ENCODE assay signal across 9 mouse cellular contexts in the genomic region with DNA sequence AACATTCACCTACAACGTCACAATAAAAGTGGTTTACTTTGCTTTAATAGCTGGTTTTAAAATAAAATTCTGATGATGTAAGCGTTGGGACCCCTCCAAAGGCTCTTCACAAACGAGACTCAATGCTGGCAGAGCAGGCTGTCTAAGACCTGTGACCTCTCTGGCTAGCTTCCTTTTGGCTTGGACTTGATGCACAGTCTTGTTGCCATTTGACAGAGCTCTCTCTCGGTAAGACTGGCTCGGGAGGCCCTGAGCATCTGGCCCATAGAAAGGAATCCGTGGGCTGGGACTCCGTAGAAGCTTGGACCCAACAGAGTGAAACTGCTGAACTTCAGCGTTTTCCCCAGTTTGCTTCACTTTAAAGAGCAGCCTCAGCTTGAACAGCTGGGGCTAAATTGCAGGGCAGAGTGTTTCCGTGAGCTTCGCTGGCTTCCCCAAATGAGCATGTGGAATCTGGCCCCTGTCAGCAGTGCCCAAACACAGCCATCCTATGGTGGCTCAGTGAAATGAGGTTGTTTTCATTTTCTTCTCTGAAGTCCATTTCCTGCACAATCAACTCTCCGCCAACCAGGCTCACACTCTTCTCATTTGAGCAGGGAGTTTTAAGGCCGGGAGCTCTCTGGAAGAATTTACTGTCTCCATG. TPM values are rescaled to one million over a fixed set of nuclear protein-coding genes. Genes with fewer than 3 reads are reported as not detected.
DNase-seq lines count a peak whose midpoint lies in the region; ATAC-seq and TF ChIP-seq lines count a peak whose summit lies in the region.
"Had no signal": no experiment of that assay in that cellular context is flagged by ENCODE, and none has a peak within 500 bp of the region (broad histone marks: within the 10 kb centered on the region; RNA-seq: fewer than 3 reads in every experiment).

No protein-coding gene starts in this region.

- WGBS in hindbrain, postnatal 0 days: 52% methylated on average over 12 of the region's 12 CpGs
- 71% methylated on average over 12 of the region's 12 CpGs for WGBS in hindbrain, embryonic 14.5 days

- no peak for TF ChIP-seq POLR2A in brain, embryonic 14.5 days (IDR thresholded peaks at IDR 0.05; ENCODE audit: borderline replicate concordance, extremely low read depth, insufficient read depth, insufficient read length, poor library complexity, severe bottlenecking)

- TF ChIP-seq CTCF in hindbrain, postnatal 0 days (IDR thresholded peaks at IDR 0.05; ENCODE audit: low read depth): no peak
- no peak for TF ChIP-seq CTCF in brain, embryonic 14.5 days (IDR thresholded peaks at IDR 0.05; ENCODE audit: borderline replicate concordance, extremely low read depth, insufficient read depth, insufficient read length)

- no peaks in the 10 kb centered on the region for H3K4me1 ChIP-seq in hindbrain, postnatal 0 days (ENCODE audit: insufficient read depth, low read length)
- no peaks in the 10 kb centered on the region for H3K4me1 ChIP-seq in hindbrain, embryonic 14.5 days (replicated peaks; ENCODE audit: control insufficient read depth, insufficient read depth, low read length)

- no peak overlapping the region for H3K4me3 ChIP-seq in hindbrain, postnatal 0 days (ENCODE audit: low read length)
- H3K4me3 ChIP-seq in hindbrain, embryonic 14.5 days (replicated peaks; ENCODE audit: low read length): no peak overlapping the region

- 0 out of 2 replicates have a peak overlapping the region, but pooled peaks have one; percentile 6 for H3K4me2 ChIP-seq in hindbrain, postnatal 0 days (ENCODE audit: low read depth, low read length)
- no peak overlapping the region for H3K4me2 ChIP-seq in hindbrain, embryonic 14.5 days (replicated peaks)

- H3K36me3 ChIP-seq in hindbrain, postnatal 0 days (ENCODE audit: insufficient read depth, low read length): no peaks in the 10 kb centered on the region
- no peaks in the 10 kb centered on the region for H3K36me3 ChIP-seq in hindbrain, embryonic 14.5 days (replicated peaks; ENCODE audit: control insufficient read depth, insufficient read depth)

- no peaks in the 10 kb centered on the region for H3K27me3 ChIP-seq in hindbrain, postnatal 0 days (ENCODE audit: insufficient read depth, low read length)
- no peaks in the 10 kb centered on the region for H3K27me3 ChIP-seq in hindbrain, embryonic 14.5 days (ENCODE audit: control insufficient read depth, insufficient read depth, low read length)
- H3K27me3 ChIP-seq: Patski had no signal

- peak; percentile 64 for DNase-seq in hindbrain, postnatal 0 days (ENCODE audit: low spot score)
- no peak for DNase-seq in hindbrain, embryonic 14.5 days (ENCODE audit: low spot score)
- peak; percentile 45 for DNase-seq in brain, embryonic 14.5 days (ENCODE audit: low read depth)
- peak; percentile 10 to 51 for DNase-seq in heart, postnatal 14 days
- DNase-seq in ovary, postnatal 14 days (ENCODE audit: low spot score): peak; percentile 61
- no peak for DNase-seq in spleen, adult 18-20 months

- peak; percentile 64; the same call in 1 of the 2 replicates for ATAC-seq in hindbrain, postnatal 0 days
- no peak for ATAC-seq in hindbrain, embryonic 14.5 days (ENCODE audit: low FRiP score)
- no peak for ATAC-seq in megakaryocyte progenitor cell, adult 5-6 weeks (replicated peaks; ENCODE audit: poor library complexity)
- no peak for ATAC-seq in erythroblast, adult 5-6 weeks (replicated peaks; ENCODE audit: low FRiP score, poor library complexity, severe bottlenecking)
- ATAC-seq: Patski had no signal

- H3K27ac ChIP-seq in hindbrain, postnatal 0 days: no peak overlapping the region
- no peak overlapping the region for H3K27ac ChIP-seq in hindbrain, embryonic 14.5 days

- intact Hi-C loops in heart, postnatal 14 days (cut with DNase I): no loop called here

- no peak overlapping the region for H3K9ac ChIP-seq in hindbrain, postnatal 0 days (replicated peaks; ENCODE audit: low read length)
- no peak overlapping the region for H3K9ac ChIP-seq in hindbrain, embryonic 14.5 days

- H3K9me3 ChIP-seq in hindbrain, postnatal 0 days (ENCODE audit: low read length): no peaks in the 10 kb centered on the region
- H3K9me3 ChIP-seq in hindbrain, embryonic 14.5 days (ENCODE audit: control insufficient read depth, low read length): no peaks in the 10 kb centered on the region

RNA-seq across cellular contexts. Expression of gene Nxph1, which starts 48.2 kb away (rescaled TPM):
- total RNA-seq in hindbrain, postnatal 0 days (2014; rRNA removed): 65.3 and 68.5 TPM in 2 replicates
- 94.8 and 99.9 TPM in 2 replicates for polyA plus RNA-seq in hindbrain, postnatal 0 days (2015; fragmentation: Nextera tagmentation; extraction: Ambion mirVana)
- polyA plus RNA-seq in hindbrain, embryonic 14.5 days (2014; fragmentation: Nextera tagmentation; extraction: Ambion mirVana): 105 and 107 TPM in 2 replicates
- 32.0 and 42.6 TPM in 2 replicates for polyA plus RNA-seq in brain, embryonic 14.5 days (2012; rRNA removed)
- not detected for total RNA-seq in heart, postnatal 14 days (2021)
- total RNA-seq in megakaryocyte progenitor cell, adult 5-6 weeks (2015): not detected in 2 replicates
- 0.24 TPM in 1 of 2 replicates, not detected in the other for total RNA-seq in megakaryocyte progenitor cell, adult 5-6 weeks (2017)
- total RNA-seq in erythroblast, adult 5-6 weeks (2015; ENCODE audit: low replicate concordance): not detected in 2 replicates
- not detected in 2 replicates for total RNA-seq in erythroblast, adult 5-6 weeks (2017; ENCODE audit: low replicate concordance)
- polyA plus RNA-seq: Patski had no signal

Comparison
In these comparisons a context has a peak if more than half of its experiments do, and no peak if none do; other contexts are left out.
1. DNase-seq: peak in hindbrain, postnatal 0 days (single experiment), brain, embryonic 14.5 days (single experiment), heart, postnatal 14 days (2 of 2) and ovary, postnatal 14 days (single experiment); none in hindbrain, embryonic 14.5 days (single experiment) and spleen, adult 18-20 months (0 of 2).
2. RNA of gene Nxph1, which starts 48.2 kb away (total RNA-seq): 65.3 to 68.5 TPM in hindbrain, postnatal 0 days; 0.24 TPM in megakaryocyte progenitor cell, adult 5-6 weeks, not detected in heart, postnatal 14 days and not detected in erythroblast, adult 5-6 weeks; every median in the first group is over 10 times any median in the second.